Mouse (Mus musculus): ENCODE results near the gene Atl2. TPM values are rescaled to one million over a fixed set of nuclear protein-coding genes. Genes with fewer than 3 reads are reported as not detected.

Gene Atl2
- polyA plus RNA-seq, 1 experiment from 2014 or later: 40.8 TPM

DNA sequence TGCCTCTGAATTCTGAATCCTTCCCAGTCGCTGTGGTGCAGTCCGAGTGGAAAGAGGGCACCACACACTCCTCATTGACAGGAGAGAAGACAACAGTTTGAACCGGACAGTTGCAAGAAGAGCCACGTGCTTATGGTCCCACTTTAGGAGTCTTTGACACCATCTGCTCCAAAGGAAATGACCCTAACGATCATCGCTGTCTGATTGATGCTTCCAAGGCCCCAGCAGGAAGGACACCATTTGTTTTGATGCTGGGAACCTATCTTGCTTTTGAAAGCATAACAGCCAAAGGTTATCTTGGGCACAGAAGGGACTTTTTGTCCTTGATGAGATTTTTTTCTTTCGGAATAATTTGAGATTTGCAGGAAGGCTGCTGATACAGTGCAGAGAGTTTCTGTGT lies 58.9 kb downstream of the Atl2 start:
- Histone ChIP-seq H3K27me3 (ENCODE audit: insufficient read depth, low read length) (no peaks in the 10 kb centered on the region), H3K9ac (replicated peaks) (no peak overlapping the region), H3K27ac (ENCODE audit: low read depth) (no peak overlapping the region), H3K4me2 (ENCODE audit: low read depth, low read length) (no peak overlapping the region), H3K4me3 (ENCODE audit: low read depth, low read length) (no peak overlapping the region), H3K36me3 (replicated peaks; ENCODE audit: insufficient read depth, low read length) (no peaks in the 10 kb centered on the region), H3K9me3 (ENCODE audit: low read length) (no peaks in the 10 kb centered on the region), H3K4me1 (ENCODE audit: insufficient read depth) (no peaks in the 10 kb centered on the region)
- TF ChIP-seq EP300 (IDR thresholded peaks at IDR 0.05; ENCODE audit: low read depth): no peak
- TF ChIP-seq CTCF (IDR thresholded peaks at IDR 0.05; ENCODE audit: low read depth): no peak
- DNase-seq (no peak), ATAC-seq (no peak)
- 61% methylated on average over 7 of the region's 7 CpGs for WGBS (ENCODE audit: insufficient replicate concordance)

DNA sequence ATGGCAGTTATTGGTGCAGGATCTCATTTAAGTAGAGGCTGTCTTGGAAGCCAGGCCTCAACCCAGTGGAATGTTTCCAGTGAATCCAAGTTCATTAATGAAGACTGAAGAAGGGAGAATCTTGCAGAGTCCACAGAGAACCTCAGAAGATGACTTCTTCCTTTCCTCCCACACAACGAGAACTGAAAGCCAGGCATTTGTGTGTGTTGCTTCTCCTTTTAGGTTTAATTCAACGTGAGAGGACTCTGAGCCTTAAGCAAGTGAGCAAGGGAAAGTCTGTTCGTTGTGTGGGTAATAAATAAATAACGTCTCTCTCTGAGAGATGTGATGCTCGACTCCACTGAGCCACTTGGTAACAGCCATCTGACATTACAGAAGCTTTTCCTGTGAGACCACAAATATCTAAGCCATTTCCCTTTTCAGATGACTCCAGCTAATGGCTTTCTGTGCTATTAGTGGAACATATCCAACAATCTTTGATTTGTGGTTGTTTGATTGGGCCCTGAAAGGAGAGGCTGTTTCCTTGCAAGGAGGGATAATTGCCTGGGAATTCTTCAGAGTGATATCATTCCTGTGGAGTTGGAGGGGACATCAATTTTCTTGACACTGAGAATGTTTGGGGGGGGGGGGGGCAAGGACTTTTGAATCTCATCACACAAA lies 60.1 kb downstream of the Atl2 start:
- TF ChIP-seq EP300 (IDR thresholded peaks at IDR 0.05; ENCODE audit: low read depth) (no peak), CTCF (IDR thresholded peaks at IDR 0.05; ENCODE audit: low read depth) (no peak)
- H3K4me1 ChIP-seq (ENCODE audit: insufficient read depth): no peaks in the 10 kb centered on the region
- WGBS (ENCODE audit: insufficient replicate concordance): 27% methylated on average over 5 of the region's 5 CpGs
- H3K4me3 ChIP-seq (ENCODE audit: low read depth, low read length): no peak overlapping the region
- H3K36me3 ChIP-seq (replicated peaks; ENCODE audit: insufficient read depth, low read length): no peaks in the 10 kb centered on the region
- H3K9ac ChIP-seq (replicated peaks): no peak overlapping the region
- ATAC-seq: no peak
- no peaks in the 10 kb centered on the region for H3K9me3 ChIP-seq (ENCODE audit: low read length)
- DNase-seq: no peak
- H3K27ac ChIP-seq (ENCODE audit: low read depth): no peak overlapping the region
- H3K27me3 ChIP-seq (ENCODE audit: insufficient read depth, low read length): no peaks in the 10 kb centered on the region
- H3K4me2 ChIP-seq (ENCODE audit: low read depth, low read length): no peak overlapping the region

DNA sequence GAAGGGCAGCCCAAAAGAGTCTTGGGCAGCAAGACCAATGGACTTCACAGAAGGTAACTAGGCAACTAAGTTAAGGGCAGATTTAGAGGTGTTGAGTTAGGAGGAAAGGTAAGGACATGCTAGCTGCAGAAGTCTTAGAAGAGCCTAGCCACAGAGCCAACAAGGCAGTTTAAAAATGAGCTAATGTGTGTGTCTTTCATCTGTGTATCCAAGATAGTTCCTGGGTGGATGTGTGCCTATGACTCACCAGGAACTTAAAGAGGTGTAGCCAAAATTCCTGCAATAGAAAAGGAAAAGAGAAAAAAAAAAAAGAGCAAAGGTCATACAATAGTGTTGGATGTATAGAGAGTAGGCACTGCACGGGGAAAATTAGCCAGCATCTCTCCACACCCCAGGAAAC lies 63.6 kb downstream of the Atl2 start:
- Histone ChIP-seq H3K27ac (ENCODE audit: low read depth) (no peak overlapping the region), H3K4me2 (ENCODE audit: low read depth, low read length) (no peak overlapping the region), H3K36me3 (replicated peaks; ENCODE audit: insufficient read depth, low read length) (no peaks in the 10 kb centered on the region), H3K27me3 (ENCODE audit: insufficient read depth, low read length) (no peaks in the 10 kb centered on the region), H3K9ac (replicated peaks) (no peak overlapping the region), H3K4me3 (ENCODE audit: low read depth, low read length) (no peak overlapping the region), H3K4me1 (ENCODE audit: insufficient read depth) (no peaks in the 10 kb centered on the region), H3K9me3 (ENCODE audit: low read length) (no peaks in the 10 kb centered on the region)
- DNase-seq (no peak), ATAC-seq (no peak)
- TF ChIP-seq CTCF (IDR thresholded peaks at IDR 0.05; ENCODE audit: low read depth) (no peak), EP300 (IDR thresholded peaks at IDR 0.05; ENCODE audit: low read depth) (no peak)
- 48% methylated on average over 1 of the region's 1 CpGs for WGBS (ENCODE audit: insufficient replicate concordance)

DNA sequence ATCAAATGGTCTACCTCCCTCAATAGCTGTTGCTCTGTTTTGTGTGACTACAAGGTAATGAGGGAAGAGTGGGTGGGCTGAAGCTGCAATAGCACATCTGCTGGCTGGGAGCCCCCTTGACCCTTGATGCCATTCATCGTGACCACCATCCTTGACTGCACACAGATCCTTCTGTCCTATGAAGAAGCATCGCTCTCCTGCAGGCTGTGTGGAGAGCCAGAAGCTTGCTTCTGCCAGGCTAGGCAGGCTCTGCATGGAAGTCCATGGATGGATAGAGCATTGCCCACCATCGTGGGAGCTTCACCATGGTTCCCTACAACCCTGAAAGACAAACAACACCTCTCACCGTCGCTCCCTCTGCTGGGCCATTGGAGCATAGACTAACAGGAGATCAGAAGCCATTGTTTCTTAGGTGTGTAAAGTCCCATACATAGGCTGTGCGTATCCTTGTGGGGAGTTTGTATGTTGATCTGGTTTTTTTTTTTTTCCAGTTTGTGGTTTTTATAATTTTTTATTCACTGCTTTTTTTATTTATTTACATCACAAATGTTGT lies 69.4 kb downstream of the Atl2 start:
- no peaks in the 10 kb centered on the region for H3K27me3 ChIP-seq (ENCODE audit: insufficient read depth, low read length)
- no peak overlapping the region for H3K27ac ChIP-seq (ENCODE audit: low read depth)
- no peak overlapping the region for H3K4me3 ChIP-seq (ENCODE audit: low read depth, low read length)
- no peaks in the 10 kb centered on the region for H3K4me1 ChIP-seq (ENCODE audit: insufficient read depth)
- H3K36me3 ChIP-seq (replicated peaks; ENCODE audit: insufficient read depth, low read length): no peaks in the 10 kb centered on the region
- H3K9ac ChIP-seq (replicated peaks): no peak overlapping the region
- WGBS (ENCODE audit: insufficient replicate concordance): 67% methylated on average over 6 of the region's 6 CpGs
- H3K4me2 ChIP-seq (ENCODE audit: low read depth, low read length): no peak overlapping the region
- no peak for ATAC-seq
- no peaks in the 10 kb centered on the region for H3K9me3 ChIP-seq (ENCODE audit: low read length)
- no peak for TF ChIP-seq EP300 (IDR thresholded peaks at IDR 0.05; ENCODE audit: low read depth)
- 0 out of 2 replicates have a peak, but pooled peaks have one; percentile 5 for TF ChIP-seq CTCF (IDR thresholded peaks at IDR 0.05; ENCODE audit: low read depth)
- no peak for DNase-seq

DNA sequence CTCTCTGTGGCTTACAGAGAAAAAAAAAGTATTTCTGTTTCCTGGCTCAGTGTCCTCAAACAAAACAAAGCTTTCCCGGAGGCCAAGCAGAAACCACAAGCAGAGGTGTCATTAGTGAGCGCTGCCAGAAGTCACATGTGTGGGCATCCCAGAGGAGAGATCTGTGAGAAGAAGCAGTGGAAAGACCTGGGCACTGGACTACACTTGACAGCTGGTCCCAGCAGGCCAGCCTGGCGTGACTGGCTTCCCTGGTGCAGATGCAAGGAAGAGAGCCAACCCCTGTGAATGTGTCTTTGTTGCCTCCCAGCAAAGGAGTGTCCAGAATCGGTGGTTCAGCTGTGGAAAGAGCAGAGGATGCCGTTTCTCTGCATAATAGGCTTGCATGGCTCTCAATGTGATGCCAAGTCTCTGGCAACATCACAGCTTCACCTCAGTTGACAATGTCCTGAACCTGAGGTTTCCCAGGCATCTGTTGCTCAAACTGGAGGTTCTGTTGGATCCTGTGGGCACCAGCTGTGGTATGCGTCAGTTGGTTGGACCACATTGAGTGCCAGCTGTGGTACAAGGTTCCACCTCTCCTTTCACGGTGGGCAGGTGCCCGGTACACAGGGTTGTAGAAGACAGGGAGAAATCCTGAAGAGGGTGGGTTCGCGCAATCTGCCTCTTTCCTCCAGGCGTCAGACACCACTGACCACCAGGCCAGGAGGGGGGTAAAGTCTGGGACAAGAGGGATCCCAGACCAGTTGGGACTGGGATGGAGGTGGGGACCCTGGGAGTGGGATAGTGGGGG lies 70.5 kb downstream of the Atl2 start:
- no peak for DNase-seq
- TF ChIP-seq EP300 (IDR thresholded peaks at IDR 0.05; ENCODE audit: low read depth): no peak
- no peak for TF ChIP-seq CTCF (IDR thresholded peaks at IDR 0.05; ENCODE audit: low read depth)
- no peak overlapping the region for H3K4me2 ChIP-seq (ENCODE audit: low read depth, low read length)
- no peak overlapping the region for H3K9ac ChIP-seq (replicated peaks)
- H3K9me3 ChIP-seq (ENCODE audit: low read length): no peaks in the 10 kb centered on the region
- ATAC-seq: no peak
- H3K27me3 ChIP-seq (ENCODE audit: insufficient read depth, low read length): no peaks in the 10 kb centered on the region
- H3K4me1 ChIP-seq (ENCODE audit: insufficient read depth): no peaks in the 10 kb centered on the region
- no peak overlapping the region for H3K27ac ChIP-seq (ENCODE audit: low read depth)
- 64% methylated on average over 11 of the region's 11 CpGs for WGBS (ENCODE audit: insufficient replicate concordance)
- H3K4me3 ChIP-seq (ENCODE audit: low read depth, low read length): no peak overlapping the region
- no peaks in the 10 kb centered on the region for H3K36me3 ChIP-seq (replicated peaks; ENCODE audit: insufficient read depth, low read length)

DNA sequence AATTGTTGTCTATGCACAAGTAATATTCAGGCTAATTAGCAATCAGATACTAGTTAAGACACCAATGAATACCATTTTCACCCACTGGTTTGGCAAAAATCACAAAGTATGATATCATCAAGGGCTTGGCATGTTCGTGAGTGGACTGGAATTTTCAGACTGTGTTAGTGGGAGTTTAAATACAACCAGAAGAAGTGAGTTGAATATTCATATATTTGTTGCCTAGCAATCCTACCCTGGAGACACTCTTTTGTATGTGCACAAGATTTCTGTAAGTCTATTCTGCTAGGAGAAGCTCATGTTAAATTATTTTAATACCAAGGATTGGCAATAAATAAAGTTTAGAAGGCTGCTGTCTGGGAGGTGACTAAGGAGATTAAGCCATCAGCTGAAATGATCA lies 71.5 kb downstream of the Atl2 start:
- H3K27ac ChIP-seq (ENCODE audit: low read depth): no peak overlapping the region
- H3K27me3 ChIP-seq (ENCODE audit: insufficient read depth, low read length): no peaks in the 10 kb centered on the region
- no peak overlapping the region for H3K4me3 ChIP-seq (ENCODE audit: low read depth, low read length)
- ATAC-seq (no peak), DNase-seq (no peak)
- no peak overlapping the region for H3K4me2 ChIP-seq (ENCODE audit: low read depth, low read length)
- H3K9me3 ChIP-seq (ENCODE audit: low read length): no peaks in the 10 kb centered on the region
- no peaks in the 10 kb centered on the region for H3K36me3 ChIP-seq (replicated peaks; ENCODE audit: insufficient read depth, low read length)
- WGBS (ENCODE audit: insufficient replicate concordance): 63% methylated on average over 1 of the region's 1 CpGs
- no peak overlapping the region for H3K9ac ChIP-seq (replicated peaks)
- TF ChIP-seq EP300 (IDR thresholded peaks at IDR 0.05; ENCODE audit: low read depth) (no peak), CTCF (IDR thresholded peaks at IDR 0.05; ENCODE audit: low read depth) (no peak)
- no peaks in the 10 kb centered on the region for H3K4me1 ChIP-seq (ENCODE audit: insufficient read depth)
